Mouse (Mus musculus) intestine, embryonic 16.5 days (tissue): ENCODE measurements around the gene Dbp. TPM values are rescaled to one million over a fixed set of nuclear protein-coding genes. Genes with fewer than 3 reads are reported as not detected.
A peak's percentile ranks its signal among the peaks of the same experiment; 100 is the strongest.

Source experiments
- ATAC-seq: fragments of 200-750 bp; cut with Nextera tagmentation; 2 replicates; pipeline ENCODE4 v1.8.0; 2017; ENCODE audit warnings: moderate TSS enrichment, moderate library complexity
- H3K27ac ChIP-seq: fragments of 300-500 bp; sonication (generic); 2 replicates; pipeline ENCODE4 v1.5.1; 2014; ENCODE audit warnings: mild to moderate bottlenecking, low read length
- H3K27me3 ChIP-seq: fragments of 300-500 bp; sonication (generic); replicated peaks from 2 replicates; pipeline ENCODE4 v1.6.1; 2014; ENCODE audit warnings: low read length, control low read depth, mixed read lengths; ENCODE audit not compliant: control insufficient read depth, insufficient read depth
- H3K36me3 ChIP-seq: fragments of 300-500 bp; sonication (generic); 2 replicates; pipeline ENCODE4 v1.6.1; 2014; ENCODE audit warnings: low read length, control low read depth; ENCODE audit not compliant: control insufficient read depth, insufficient read depth
- H3K4me1 ChIP-seq: fragments of 300-500 bp; sonication (generic); 2 replicates; pipeline ENCODE4 v1.6.1; 2014; ENCODE audit warnings: low read length, control low read depth, mixed read lengths; ENCODE audit not compliant: control insufficient read depth, insufficient read depth
- H3K4me2 ChIP-seq: fragments of 300-500 bp; sonication (generic); 2 replicates; pipeline ENCODE4 v1.6.1; 2014; ENCODE audit warnings: low read depth, low read length, control low read depth
- H3K4me3 ChIP-seq: fragments of 300-500 bp; sonication (generic); 2 replicates; pipeline ENCODE4 v1.5.1; 2014; ENCODE audit warnings: mild to moderate bottlenecking, low read length
- H3K9ac ChIP-seq: fragments of 300-500 bp; sonication (generic); 2 replicates; pipeline ENCODE4 v1.6.1; 2014; ENCODE audit warnings: low read depth, low read length
- H3K9me3 ChIP-seq: fragments of 300-500 bp; sonication (generic); 2 replicates; pipeline ENCODE4 v1.6.1; 2016; ENCODE audit warnings: low read length, control low read depth; ENCODE audit not compliant: control insufficient read depth
- WGBS: fragments of 180-500 bp; shearing (Covaris S2); extraction: QIAGEN DNeasy Blood & Tissue Kit; methylation state at CpG from one replicate; pipeline ENCODE4 v1.1.7; 2014; 5-methylcytosine and 5-hydroxymethylcytosine counted together
- polyA plus RNA-seq: library from polyadenylated mRNA; unstranded; fragments of >200 nt; fragmentation: Nextera tagmentation; extraction: Ambion mirVana; gene quantifications from 2 replicates; pipeline ENCODE4 v1.2.1, GENCODE M21; 2015

Gene Dbp
- polyA plus RNA-seq, 1 experiment from 2014 or later: 2.3 TPM

- no peaks in the 10 kb centered on the region for H3K27me3 ChIP-seq
- peaks cover 27% of the 10 kb centered on the region for H3K36me3 ChIP-seq
- 68% methylated on average over 14 of the region's 14 CpGs for WGBS
- H3K9ac ChIP-seq: peak within 1 kb of the TSS; percentile 98
- ATAC-seq: peak; percentile 86
- peak within 1 kb of the TSS; percentile 88 for H3K27ac ChIP-seq
- peaks cover 35% of the 10 kb centered on the region for H3K4me1 ChIP-seq
- peak within 1 kb of the TSS; percentile 85 for H3K4me3 ChIP-seq
- no peaks in the 10 kb centered on the region for H3K9me3 ChIP-seq
- H3K4me2 ChIP-seq: peak within 1 kb of the TSS; percentile 81
Observed at GRCm38 (mm10) chr7:45720413-45721233, 15.7 kb downstream of the Dbp start, which contains the start of gene Fam83e. Gene Fam83e, plus strand, starts transcription at chr7:45721212.

- 58% methylated on average over 7 of the region's 7 CpGs for WGBS
- Histone ChIP-seq H3K27ac (peak overlapping the region; percentile 42), H3K36me3 (peaks cover 27% of the 10 kb centered on the region)
Observed at GRCm38 (mm10) chr7:45721234-45721571, 16.3 kb downstream of the Dbp start.

GRCm38 (mm10) chr7:45721642-45722347, 16.9 kb downstream of the Dbp start:
- no peak for ATAC-seq
- peak overlapping the region; percentile 55 for H3K4me2 ChIP-seq
- H3K4me1 ChIP-seq: peaks cover 29% of the 10 kb centered on the region
- no peaks in the 10 kb centered on the region for H3K9me3 ChIP-seq
- H3K27ac ChIP-seq: peak overlapping the region; percentile 42
- no peaks in the 10 kb centered on the region for H3K27me3 ChIP-seq
- peak overlapping the region; percentile 42 for H3K4me3 ChIP-seq
- WGBS: 71% methylated on average over 13 of the region's 13 CpGs
- peaks cover 27% of the 10 kb centered on the region for H3K36me3 ChIP-seq
- H3K9ac ChIP-seq: peak overlapping the region; percentile 49

More at GRCm38 (mm10) chr7:45721234-45721571, 16.3 kb downstream of the Dbp start:
- H3K4me1 ChIP-seq: peaks cover 29% of the 10 kb centered on the region
- H3K9ac ChIP-seq: peak overlapping the region; percentile 49
- H3K9me3 ChIP-seq: no peaks in the 10 kb centered on the region
- no peaks in the 10 kb centered on the region for H3K27me3 ChIP-seq
- peak overlapping the region; percentile 55 for H3K4me2 ChIP-seq
- H3K4me3 ChIP-seq: peak overlapping the region; percentile 42
- no peak for ATAC-seq

- no peak for ATAC-seq
- 75% methylated on average over 13 of the region's 13 CpGs for WGBS
- Histone ChIP-seq H3K4me3 (peak overlapping the region; percentile 42), H3K27ac (peak overlapping the region; percentile 42; the same call in 1 of the 2 replicates), H3K4me1 (peaks cover 28% of the 10 kb centered on the region), H3K36me3 (peaks cover 27% of the 10 kb centered on the region), H3K27me3 (no peaks in the 10 kb centered on the region), H3K4me2 (peak overlapping the region; percentile 55), H3K9me3 (no peaks in the 10 kb centered on the region), H3K9ac (peak overlapping the region; percentile 49)
Observed at GRCm38 (mm10) chr7:45722348-45722713, 17.4 kb downstream of the Dbp start.

GRCm38 (mm10) chr7:45723301-45723700, 18.4 kb downstream of the Dbp start:
- Histone ChIP-seq H3K27me3 (no peaks in the 10 kb centered on the region), H3K4me3 (no peak overlapping the region), H3K9ac (no peak overlapping the region), H3K36me3 (peaks cover 27% of the 10 kb centered on the region), H3K27ac (no peak overlapping the region), H3K4me1 (peaks cover 34% of the 10 kb centered on the region), H3K4me2 (no peak overlapping the region), H3K9me3 (no peaks in the 10 kb centered on the region)
- WGBS: 73% methylated on average over 4 of the region's 4 CpGs
- no peak for ATAC-seq

GRCm38 (mm10) chr7:45723781-45724180, 18.9 kb downstream of the Dbp start:
- no peak overlapping the region for H3K9ac ChIP-seq
- no peaks in the 10 kb centered on the region for H3K9me3 ChIP-seq
- H3K4me2 ChIP-seq: no peak overlapping the region
- H3K27me3 ChIP-seq: no peaks in the 10 kb centered on the region
- WGBS: 93% methylated on average over 14 of the region's 14 CpGs
- peaks cover 35% of the 10 kb centered on the region for H3K4me1 ChIP-seq
- ATAC-seq: no peak
- H3K4me3 ChIP-seq: no peak overlapping the region
- H3K36me3 ChIP-seq: peaks cover 27% of the 10 kb centered on the region
- no peak overlapping the region for H3K27ac ChIP-seq

GRCm38 (mm10) chr7:45725151-45725550, 20.3 kb downstream of the Dbp start:
- Histone ChIP-seq H3K9ac (0 out of 2 replicates have a peak overlapping the region, but pooled peaks have one; percentile 18), H3K4me1 (peaks cover 30% of the 10 kb centered on the region), H3K4me2 (no peak overlapping the region), H3K4me3 (no peak overlapping the region), H3K36me3 (peaks cover 20% of the 10 kb centered on the region), H3K9me3 (no peaks in the 10 kb centered on the region), H3K27ac (no peak overlapping the region), H3K27me3 (no peaks in the 10 kb centered on the region)
- 87% methylated on average over 9 of the region's 9 CpGs for WGBS
- ATAC-seq: no peak

- Histone ChIP-seq H3K4me1 (peaks cover 35% of the 10 kb centered on the region), H3K27me3 (no peaks in the 10 kb centered on the region), H3K27ac (peak within 1 kb of the TSS; percentile 79), H3K9ac (peak within 1 kb of the TSS; percentile 35; the same call in 1 of the 2 replicates), H3K36me3 (peaks cover 19% of the 10 kb centered on the region), H3K4me3 (no peak within 1 kb of the TSS), H3K4me2 (no peak within 1 kb of the TSS), H3K9me3 (no peaks in the 10 kb centered on the region)
- 92% methylated on average over 11 of the region's 11 CpGs for WGBS
- no peak for ATAC-seq
Observed at GRCm38 (mm10) chr7:45725713-45726112, 20.8 kb downstream of the Dbp start, which contains the start of gene Spaca4. Gene Spaca4, minus strand, starts transcription at chr7:45725813.

- Histone ChIP-seq H3K4me2 (no peak overlapping the region), H3K27ac (peak overlapping the region; percentile 79), H3K4me1 (peaks cover 41% of the 10 kb centered on the region), H3K36me3 (peaks cover 17% of the 10 kb centered on the region), H3K9me3 (no peaks in the 10 kb centered on the region), H3K27me3 (no peaks in the 10 kb centered on the region), H3K4me3 (no peak overlapping the region), H3K9ac (peak overlapping the region; percentile 35; the same call in 1 of the 2 replicates)
- WGBS: 90% methylated on average over 10 of the region's 10 CpGs
- ATAC-seq: no peak
Observed at GRCm38 (mm10) chr7:45726419-45726818, 21.5 kb downstream of the Dbp start.
